In the genomic region with DNA sequence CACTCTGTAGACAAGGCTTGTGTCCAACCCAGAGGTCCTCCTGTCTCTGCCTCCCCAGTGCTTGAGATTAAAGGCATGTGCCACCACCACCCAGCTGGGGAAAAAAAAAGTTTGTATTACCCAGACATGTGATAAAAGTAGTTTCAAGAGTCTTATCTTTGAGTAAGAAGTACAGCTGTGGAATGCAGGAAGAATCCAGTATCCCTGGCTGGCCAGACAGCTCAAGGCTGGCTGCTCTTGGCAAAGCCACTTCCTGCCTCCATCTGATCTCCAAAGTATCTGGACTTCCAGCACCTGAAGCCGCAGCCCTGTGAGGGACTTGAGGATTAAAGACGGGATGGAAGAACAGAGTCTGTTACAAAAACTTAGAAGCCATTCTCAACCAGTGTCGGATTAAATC, we compare ENCODE assay signal across 12 mouse cellular contexts.
A peak's percentile ranks its signal among the peaks of the same experiment; 100 is the strongest.
DNase-seq lines count a peak whose midpoint lies in the region; ATAC-seq lines count a peak whose summit lies in the region.
"Had no signal": no experiment of that assay in that cellular context is flagged by ENCODE, and none has a peak within 500 bp of the region (broad histone marks: within the 10 kb centered on the region; RNA-seq: fewer than 3 reads in every experiment).

No protein-coding gene starts in this region.

- H3K36me3 ChIP-seq in heart, embryonic 11.5 days (ENCODE audit: control insufficient read depth, insufficient read depth, low read length), result peaks cover 10% of the 10 kb centered on the region
- H3K36me3 ChIP-seq in midbrain, embryonic 13.5 days, result peaks cover 32% of the 10 kb centered on the region
- peaks cover 9% of the 10 kb centered on the region for H3K36me3 ChIP-seq in midbrain, embryonic 16.5 days (ENCODE audit: control insufficient read depth, insufficient read depth, low read length)
- 0 out of 2 replicates have a peak, but pooled peaks cover 6% of the 10 kb centered on the region for H3K36me3 ChIP-seq in hindbrain, embryonic 11.5 days (ENCODE audit: control insufficient read depth, insufficient read depth, low read length)
- peaks cover 9% of the 10 kb centered on the region for H3K36me3 ChIP-seq in neural tube, embryonic 15.5 days

- no peak overlapping the region for H3K4me2 ChIP-seq in heart, embryonic 11.5 days
- no peak overlapping the region for H3K4me2 ChIP-seq in midbrain, embryonic 13.5 days (replicated peaks)
- no peak overlapping the region for H3K4me2 ChIP-seq in midbrain, embryonic 16.5 days (ENCODE audit: low read length)
- no peak overlapping the region for H3K4me2 ChIP-seq in hindbrain, embryonic 11.5 days (replicated peaks; ENCODE audit: low read depth, low read length)
- no peak overlapping the region for H3K4me2 ChIP-seq in neural tube, embryonic 15.5 days
- H3K4me2 ChIP-seq: embryonic facial prominence, embryonic 15.5 days had no signal

- H3K4me1 ChIP-seq in heart, embryonic 11.5 days (ENCODE audit: control insufficient read depth, insufficient read depth, low read length), result peaks cover 12% of the 10 kb centered on the region
- peaks cover 68% of the 10 kb centered on the region for H3K4me1 ChIP-seq in midbrain, embryonic 13.5 days (replicated peaks)
- peaks cover 39% of the 10 kb centered on the region for H3K4me1 ChIP-seq in midbrain, embryonic 16.5 days (ENCODE audit: control insufficient read depth, insufficient read depth, low read length)
- peaks cover 5% of the 10 kb centered on the region for H3K4me1 ChIP-seq in hindbrain, embryonic 11.5 days (replicated peaks; ENCODE audit: control insufficient read depth, insufficient read depth, low read length)
- peaks cover 67% of the 10 kb centered on the region for H3K4me1 ChIP-seq in neural tube, embryonic 15.5 days

- 0 out of 2 replicates have a peak overlapping the region, but pooled peaks have one; percentile 29 for H3K27ac ChIP-seq in heart, embryonic 11.5 days (ENCODE audit: low read depth, low read length)
- H3K27ac ChIP-seq in midbrain, embryonic 13.5 days, result peak overlapping the region; percentile 6; the same call in 1 of the 2 replicates
- H3K27ac ChIP-seq in midbrain, embryonic 16.5 days (ENCODE audit: low read length), result no peak overlapping the region
- H3K27ac ChIP-seq in hindbrain, embryonic 11.5 days (ENCODE audit: low read depth, low read length), result peak overlapping the region; percentile 31; the same call in 1 of the 2 replicates
- H3K27ac ChIP-seq in neural tube, embryonic 15.5 days (replicated peaks), result peak overlapping the region; percentile 23; the same call in 1 of the 2 replicates

- H3K9ac ChIP-seq in heart, embryonic 11.5 days (ENCODE audit: low read depth, low read length), result no peak overlapping the region
- H3K9ac ChIP-seq in midbrain, embryonic 13.5 days (replicated peaks), result no peak overlapping the region
- H3K9ac ChIP-seq in midbrain, embryonic 16.5 days (ENCODE audit: low read depth, low read length), result no peak overlapping the region
- H3K9ac ChIP-seq in hindbrain, embryonic 11.5 days (ENCODE audit: low read depth, low read length), result no peak overlapping the region
- H3K9ac ChIP-seq in neural tube, embryonic 15.5 days (replicated peaks), result no peak overlapping the region
- H3K9ac ChIP-seq: embryonic facial prominence, embryonic 15.5 days had no signal

- H3K9me3 ChIP-seq in heart, embryonic 11.5 days (replicated peaks; ENCODE audit: control insufficient read depth, low read length), result no peaks in the 10 kb centered on the region
- no peaks in the 10 kb centered on the region for H3K9me3 ChIP-seq in midbrain, embryonic 13.5 days
- H3K9me3 ChIP-seq in midbrain, embryonic 16.5 days (replicated peaks; ENCODE audit: control insufficient read depth, low read length, poor library complexity, severe bottlenecking), result no peaks in the 10 kb centered on the region
- H3K9me3 ChIP-seq in hindbrain, embryonic 11.5 days (ENCODE audit: control insufficient read depth, low read length), result no peaks in the 10 kb centered on the region
- H3K9me3 ChIP-seq in neural tube, embryonic 15.5 days (replicated peaks), result no peaks in the 10 kb centered on the region
- H3K9me3 ChIP-seq: embryonic facial prominence, embryonic 15.5 days; megakaryocyte, embryonic 14.5 days had no signal

- ATAC-seq in heart, embryonic 11.5 days (replicated peaks; ENCODE audit: insufficient number of reproducible peaks, low FRiP score, low TSS enrichment), result no peak
- ATAC-seq in midbrain, embryonic 13.5 days, result no peak
- no peak for ATAC-seq in midbrain, embryonic 16.5 days
- ATAC-seq in hindbrain, embryonic 11.5 days (ENCODE audit: low FRiP score), result no peak
- no peak for ATAC-seq in neural tube, embryonic 15.5 days (ENCODE audit: low FRiP score)

- WGBS in heart, embryonic 11.5 days (ENCODE audit: insufficient replicate concordance), result 44% methylated on average over 3 of the region's 3 CpGs
- 77% methylated on average over 3 of the region's 3 CpGs for WGBS in midbrain, embryonic 13.5 days
- 73% methylated on average over 3 of the region's 3 CpGs for WGBS in midbrain, embryonic 16.5 days
- 88% methylated on average over 3 of the region's 3 CpGs for WGBS in hindbrain, embryonic 11.5 days
- WGBS in neural tube, embryonic 15.5 days, result 90% methylated on average over 3 of the region's 3 CpGs

- H3K27me3 ChIP-seq in heart, embryonic 11.5 days (ENCODE audit: control insufficient read depth, insufficient read depth, low read length), result no peaks in the 10 kb centered on the region
- H3K27me3 ChIP-seq in midbrain, embryonic 13.5 days, result no peaks in the 10 kb centered on the region
- no peaks in the 10 kb centered on the region for H3K27me3 ChIP-seq in midbrain, embryonic 16.5 days (ENCODE audit: control insufficient read depth, insufficient read depth, low read depth, low read length)
- no peaks in the 10 kb centered on the region for H3K27me3 ChIP-seq in hindbrain, embryonic 11.5 days (ENCODE audit: control insufficient read depth, insufficient read depth, low read length)
- H3K27me3 ChIP-seq in neural tube, embryonic 15.5 days (replicated peaks), result no peaks in the 10 kb centered on the region
- H3K27me3 ChIP-seq: embryonic facial prominence, embryonic 15.5 days; megakaryocyte, embryonic 14.5 days had no signal

- no peak overlapping the region for H3K4me3 ChIP-seq in heart, embryonic 11.5 days (ENCODE audit: low read depth, low read length)
- no peak overlapping the region for H3K4me3 ChIP-seq in midbrain, embryonic 13.5 days (replicated peaks)
- no peak overlapping the region for H3K4me3 ChIP-seq in midbrain, embryonic 16.5 days (ENCODE audit: low read depth, low read length)
- no peak overlapping the region for H3K4me3 ChIP-seq in hindbrain, embryonic 11.5 days (ENCODE audit: low read depth, low read length)
- no peak overlapping the region for H3K4me3 ChIP-seq in neural tube, embryonic 15.5 days (replicated peaks)
- H3K4me3 ChIP-seq: embryonic facial prominence, embryonic 15.5 days; megakaryocyte, embryonic 14.5 days had no signal

- DNase-seq in heart, postnatal 14 days, result no peak
- no peak for DNase-seq in hindbrain, embryonic 11.5 days (ENCODE audit: low spot score)
- DNase-seq in urinary bladder, postnatal 14 days (ENCODE audit: low spot score), result no peak
- DNase-seq in frontal cortex, postnatal 10 days (ENCODE audit: low spot score in 2 of 2), result no peak
- DNase-seq: gastrocnemius, postnatal 10 days; liver had no signal

- intact Hi-C loops in heart, postnatal 14 days (cut with DNase I), result loop anchor here (5.0 kb wide), 1 partner anchor 142 kb away; no protein-coding TSS in a partner anchor
